Mouse (Mus musculus) kidney, adult 2 months (tissue): Measurements from ENCODE around the gene Asxl1.

Source experiments
- CTCF ChIP-seq: fragments of 200-500 bp; conservative IDR thresholded peaks from 2 replicates; pipeline ENCODE4 v1.5.1; 2011; ENCODE audit warnings: low read depth, mild to moderate bottlenecking, control low read depth, low read length, moderate library complexity, mixed read lengths; ENCODE audit not compliant: insufficient read depth, insufficient read length
- POLR2A ChIP-seq: fragments of 200-500 bp; IDR thresholded peaks from one replicate; pipeline ENCODE4 v1.6.1; 2011; ENCODE audit warnings: low read depth, low read length, control low read depth

GRCm38 (mm10) chr2:153425124-153425844 lies 79.7 kb downstream of the Asxl1 start:
- TF ChIP-seq CTCF (no peak), POLR2A (no peak)
